Mouse (Mus musculus) kidney, postnatal 36 days (tissue): Measurements from ENCODE around the gene Triobp.

Experiments
- DNase-seq, 2 experiments: peaks; one replicate each; pipeline ENCODE4 v3.0.0; 2021 to 2022; ENCODE audit warnings: mixed read lengths in 2 of 2

Triobp gene

GRCm38 (mm10) chr15:78926021-78926919 is 21.3 kb upstream of the Triobp start, which contains the start of gene Lgals1:
Gene Lgals1, plus strand, starts transcription at chr15:78926725.
- DNase-seq = peak; percentile 95 to 96

- peak; percentile 29 to 68 for DNase-seq
Observed at GRCm38 (mm10) chr15:78927021-78927787, 20.3 kb upstream of the Triobp start.

GRCm38 (mm10) chr15:78927788-78928457 is 19.6 kb upstream of the Triobp start:
- peak; percentile 84 for DNase-seq

- DNase-seq = no peak
Observed at GRCm38 (mm10) chr15:78928539-78928938, 19.0 kb upstream of the Triobp start.

GRCm38 (mm10) chr15:78930192-78930706 is 17.3 kb upstream of the Triobp start:
- DNase-seq = no peak

GRCm38 (mm10) chr15:78930801-78931426 is 16.6 kb upstream of the Triobp start:
- DNase-seq = no peak

GRCm38 (mm10) chr15:78931577-78931976 is 15.9 kb upstream of the Triobp start:
- DNase-seq = peak; percentile 55 to 81

- peak; percentile 86 to 90 for DNase-seq
Observed at GRCm38 (mm10) chr15:78934784-78935320, 12.7 kb upstream of the Triobp start, which contains the start of gene Nol12. Gene Nol12, plus strand, starts transcription at chr15:78934933.

- DNase-seq = no peak
Observed at GRCm38 (mm10) chr15:78936403-78936802, 11.1 kb upstream of the Triobp start.

- DNase-seq = no peak
Observed at GRCm38 (mm10) chr15:78937311-78937710, 10.2 kb upstream of the Triobp start.

GRCm38 (mm10) chr15:78937963-78938362 is 9.6 kb upstream of the Triobp start:
- no peak for DNase-seq

GRCm38 (mm10) chr15:78940325-78940724 is 7.2 kb upstream of the Triobp start:
- DNase-seq = no peak

GRCm38 (mm10) chr15:78942663-78943062 is 4.9 kb upstream of the Triobp start:
- peak; percentile 78 to 89 for DNase-seq

- no peak for DNase-seq
Observed at GRCm38 (mm10) chr15:78946232-78946631, 1.3 kb upstream of the Triobp start.

GRCm38 (mm10) chr15:78948152-78948725 is 715 bp downstream of the Triobp start:
- no peak for DNase-seq

GRCm38 (mm10) chr15:78948883-78949282 is 1.4 kb downstream of the Triobp start:
- no peak for DNase-seq

GRCm38 (mm10) chr15:78955663-78956062 is 8.1 kb downstream of the Triobp start:
- no peak for DNase-seq

GRCm38 (mm10) chr15:78956351-78956750 is 8.8 kb downstream of the Triobp start:
- DNase-seq = peak; percentile 16 to 30

- no peak for DNase-seq
Observed at GRCm38 (mm10) chr15:78957021-78957420, 9.5 kb downstream of the Triobp start.

GRCm38 (mm10) chr15:78959537-78959936 is 12.0 kb downstream of the Triobp start:
- DNase-seq = no peak

- no peak for DNase-seq
Observed at GRCm38 (mm10) chr15:78960088-78960487, 12.6 kb downstream of the Triobp start.

- DNase-seq = peak; percentile 71 to 88
Observed at GRCm38 (mm10) chr15:78962885-78963284, 15.4 kb downstream of the Triobp start.
